Mouse (Mus musculus) lung, postnatal 0 days (tissue): ENCODE measurements around the gene Gjb2.
A peak's percentile ranks its signal among the peaks of the same experiment; 100 is the strongest.
"Not testable (repeated sequence)": the region's sequence is repeated elsewhere in the genome, so short reads cannot be mapped to it uniquely, and the experiment has no call there.

Experiments used
- CTCF ChIP-seq: IDR thresholded peaks from 2 replicates; pipeline ENCODE4 v1.5.1; 2016; ENCODE audit warnings: antibody characterized with exemption, mild to moderate bottlenecking
- EP300 ChIP-seq: IDR thresholded peaks from 2 replicates; pipeline ENCODE4 v1.6.1; 2016; ENCODE audit warnings: antibody characterized with exemption, mild to moderate bottlenecking, control low read depth

DNA sequence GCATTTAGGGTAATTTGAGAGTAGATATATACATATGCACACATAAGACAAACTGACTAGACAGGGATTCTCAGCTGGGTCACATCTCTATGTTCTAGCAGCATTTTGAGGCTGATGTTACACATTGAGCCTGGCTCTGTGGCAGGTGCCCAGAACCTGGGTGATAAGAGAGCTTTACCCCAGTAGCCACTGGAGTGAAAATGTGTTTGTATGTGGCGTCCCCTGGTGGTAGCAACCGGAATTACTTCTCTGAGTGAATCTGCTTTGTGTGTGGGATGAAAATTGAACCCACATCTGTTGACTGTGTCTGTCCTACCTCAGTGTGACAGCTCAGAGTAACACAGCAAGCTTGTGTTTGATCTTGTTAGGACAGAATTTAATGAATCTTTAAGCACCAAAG, 34.6 kb downstream of the Gjb2 start:
- peak; percentile 78 for TF ChIP-seq CTCF
- TF ChIP-seq EP300: not testable (repeated sequence)
